Mouse (Mus musculus): ENCODE data around the gene Tgif2.

- TF ChIP-seq CTCF (IDR thresholded peaks at IDR 0.05; ENCODE audit: control insufficient read depth, insufficient read depth, low read length) (no peak), POLR2A (IDR thresholded peaks at IDR 0.05; ENCODE audit: borderline replicate concordance, control insufficient read depth, low read depth, low read length) (no peak)
These were observed 63.6 kb downstream of the Tgif2 start for GRCm38 (mm10) chr2:156903367-156903766.
